Mouse (Mus musculus) Patski (cell line): ENCODE measurements around the gene Dolk. TPM values are rescaled to one million over a fixed set of nuclear protein-coding genes. Genes with fewer than 3 reads are reported as not detected.
A peak's percentile ranks its signal among the peaks of the same experiment; 100 is the strongest.

Experiments used
- ATAC-seq: fragments of 100-300 bp; one replicate; pipeline ENCODE4 v1.8.0; 2021
- CTCF ChIA-PET: fragments of 350-600 bp; sonication (Branson Sonifier 250); formaldehyde crosslinking; loops from one replicate; lab custom pipeline; 2022; ENCODE audit warnings: inconsistent platforms; lab: Charles Lee
- POLR2A ChIA-PET: fragments of 350-600 bp; sonication (Branson Sonifier 250); formaldehyde crosslinking; loops from one replicate; lab custom pipeline; 2022; ENCODE audit warnings: antibody characterized with exemption, inconsistent platforms; lab: Charles Lee
- DNase-seq: peaks from one replicate; pipeline ENCODE4 v3.0.0-alpha.2; 2011; ENCODE audit warnings: low read depth, low spot score
- H3K27me3 ChIP-seq: fragments of 371-371 bp; one replicate; pipeline ENCODE4 v1.5.1; 2021
- CTCF ChIP-seq: fragments of 100-300 bp; IDR thresholded peaks from one replicate; pipeline ENCODE4 v1.5.1; 2021
- in situ Hi-C: fragments of 300-500 bp; cut with MboI; formaldehyde crosslinking; loops from 3 replicates; pipeline ENCODE4 v1.11.1; 2018; ENCODE audit warnings: low pct_unique_long_range_greater_than_20kb, mixed read lengths
- polyA plus RNA-seq: library from polyadenylated mRNA; unstranded; gene quantifications from one replicate; pipeline ENCODE4 v1.2.3, GENCODE M21; 2021

Gene Dolk
- polyA plus RNA-seq, 1 experiment from 2014 or later, result 24.0 TPM

DNA sequence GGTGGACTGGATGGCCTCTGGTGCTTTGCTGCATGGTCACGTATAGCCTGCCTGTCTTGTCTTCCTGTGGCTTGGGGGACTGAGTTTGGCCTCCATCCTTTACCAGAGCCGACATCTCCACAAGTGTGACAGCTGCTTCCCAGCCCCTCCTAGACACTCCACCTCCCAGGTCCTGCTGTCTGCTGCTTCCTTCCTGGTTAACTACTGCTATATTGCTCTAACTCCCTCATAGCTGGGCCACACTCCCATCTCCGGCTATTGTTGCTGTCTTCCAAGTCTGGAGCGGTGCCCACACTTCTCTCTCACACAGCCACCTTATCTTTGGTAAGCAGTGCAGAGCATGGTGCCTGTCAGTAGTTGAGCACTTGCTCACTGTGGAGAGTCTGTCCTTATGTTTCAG is 46.4 kb downstream of the Dolk start:
- ChIA-PET CTCF (interaction anchor here (0.9 kb wide), 1 partner anchor 17 kb away, joined by 3 read pairs; no protein-coding TSS in a partner anchor), POLR2A (interaction anchor here (1.2 kb wide), 1 partner anchor 33 kb away, joined by 3 read pairs; no protein-coding TSS in a partner anchor)
- no peaks in the 10 kb centered on the region for H3K27me3 ChIP-seq
- ATAC-seq (no peak), DNase-seq (no peak)
- no peak for TF ChIP-seq CTCF
- in situ Hi-C loops, result no loop called here

DNA sequence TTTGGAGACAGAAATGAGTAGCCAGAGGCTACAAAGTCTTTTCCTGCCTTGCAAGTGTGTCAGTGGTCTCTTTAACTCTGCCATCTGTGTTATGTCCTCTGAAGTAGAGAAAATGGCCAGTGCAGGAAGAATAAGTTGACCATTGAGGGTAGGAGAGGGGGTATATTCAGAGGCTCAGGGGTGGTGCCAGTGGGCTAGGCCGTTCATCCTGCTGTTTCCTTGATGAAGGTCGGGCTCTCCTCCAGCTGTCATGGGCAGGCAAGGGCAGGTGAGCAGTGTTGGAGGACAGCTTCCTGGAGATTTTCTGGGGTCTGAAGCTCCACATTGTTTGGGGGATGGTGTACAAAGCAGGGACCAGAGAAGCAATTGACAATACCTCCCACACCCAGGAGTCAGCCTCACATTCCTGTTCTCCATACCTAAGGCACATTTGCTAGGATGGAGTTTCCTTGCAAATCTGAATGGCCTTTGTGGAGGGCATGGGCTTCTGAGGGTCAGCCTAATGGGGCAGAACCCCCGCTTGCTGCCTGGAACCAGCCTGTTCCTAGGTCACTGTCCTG is 47.1 kb downstream of the Dolk start:
- in situ Hi-C loops, result no loop called here
- ATAC-seq (no peak), DNase-seq (no peak)
- CTCF ChIA-PET, result interaction anchor here (0.7 to 1.4 kb wide), 2 partner anchors 22 to 33 kb away, joined by 3 to 4 read pairs; partner anchors contain the start of gene Kyat1
- no peak for TF ChIP-seq CTCF
- POLR2A ChIA-PET, result interaction anchor here (0.6 to 1.4 kb wide), 4 partner anchors 11 to 535 kb away, joined by 3 to 4 read pairs (median 4); no protein-coding TSS in a partner anchor
- no peaks in the 10 kb centered on the region for H3K27me3 ChIP-seq

DNA sequence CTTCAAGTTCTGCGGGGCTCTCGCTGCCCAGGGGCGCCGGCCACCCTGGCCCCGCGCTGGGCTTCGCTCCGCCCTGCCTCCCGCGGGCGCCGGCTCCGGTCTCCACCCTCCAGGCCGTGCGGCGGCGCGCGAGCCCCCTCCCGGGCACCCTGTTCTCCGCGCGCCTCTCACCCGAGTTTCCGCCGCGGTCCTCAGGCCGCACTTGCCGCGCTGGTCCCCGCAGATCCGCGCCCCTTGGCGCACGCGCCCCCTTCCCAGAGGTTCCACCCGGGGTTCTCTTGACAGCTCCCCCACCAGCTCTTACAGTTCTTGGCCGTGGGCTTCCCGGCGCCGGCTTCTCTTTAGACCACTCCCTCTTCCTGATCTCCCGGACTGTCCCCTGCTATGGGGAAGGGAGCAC is 48.3 kb downstream of the Dolk start:
- TF ChIP-seq CTCF, result no peak
- in situ Hi-C loops, result no loop called here
- ATAC-seq (peak; percentile 59), DNase-seq (no peak)
- CTCF ChIA-PET, result interaction anchor here (1.0 kb wide), 1 partner anchor 29 kb away, joined by 4 read pairs; no protein-coding TSS in a partner anchor
- no peaks in the 10 kb centered on the region for H3K27me3 ChIP-seq
- POLR2A ChIA-PET, result interaction anchor here (1.2 to 1.4 kb wide), 5 partner anchors 12 to 66 kb away, joined by 3 to 6 read pairs (median 4); partner anchors contain the start of gene Kyat1

DNA sequence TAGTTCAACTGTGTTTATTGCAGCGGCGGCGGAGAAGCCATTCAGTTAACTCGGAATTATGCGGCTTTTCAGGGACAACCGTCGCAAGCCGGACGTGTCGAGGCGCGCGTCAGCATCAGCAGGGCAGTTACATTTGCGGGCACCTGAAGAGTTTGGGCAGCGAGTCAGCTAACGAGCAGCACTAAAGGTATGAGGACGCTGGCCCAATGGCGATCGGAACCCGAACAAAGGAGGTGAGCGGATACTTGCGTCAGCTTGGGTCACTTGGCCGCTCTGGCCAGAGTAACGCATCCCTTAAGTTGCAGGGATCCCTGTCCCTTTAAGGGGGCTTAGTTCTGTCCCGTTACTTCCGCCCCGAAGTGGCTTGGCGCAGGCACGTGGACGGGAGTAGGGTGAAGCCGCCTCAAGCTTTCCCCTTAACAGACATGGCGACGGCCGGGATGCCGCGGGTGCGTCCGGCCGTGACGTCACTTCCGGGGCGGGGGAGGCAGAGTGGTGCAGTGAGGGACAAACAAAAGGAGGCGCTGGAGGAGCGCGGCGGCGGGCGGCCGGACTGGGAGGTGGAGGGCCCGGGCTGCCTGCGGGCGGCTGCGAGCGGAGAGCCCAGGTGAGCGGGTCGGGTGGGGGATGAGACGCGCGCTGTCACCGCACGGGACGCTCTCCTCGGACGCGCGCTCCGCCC is 48.8 kb downstream of the Dolk start, which contains the start of gene Lrrc8a:
TSS of gene Lrrc8a (plus strand) at position 517 of the 682 bp plus-strand sequence.
- ATAC-seq (peak; percentile 80), DNase-seq (peak; percentile 76)
- no peaks in the 10 kb centered on the region for H3K27me3 ChIP-seq
- POLR2A ChIA-PET, result interaction anchor here (0.7 to 1.4 kb wide), 7 partner anchors 10 to 65 kb away, joined by 3 to 6 read pairs (median 4); partner anchors contain the start of gene Kyat1
- in situ Hi-C loops, result no loop called here
- no peak for TF ChIP-seq CTCF
- CTCF ChIA-PET, result interaction anchor here (1.0 to 1.3 kb wide), 2 partner anchors 30 to 74 kb away, joined by 3 to 4 read pairs; no protein-coding TSS in a partner anchor

DNA sequence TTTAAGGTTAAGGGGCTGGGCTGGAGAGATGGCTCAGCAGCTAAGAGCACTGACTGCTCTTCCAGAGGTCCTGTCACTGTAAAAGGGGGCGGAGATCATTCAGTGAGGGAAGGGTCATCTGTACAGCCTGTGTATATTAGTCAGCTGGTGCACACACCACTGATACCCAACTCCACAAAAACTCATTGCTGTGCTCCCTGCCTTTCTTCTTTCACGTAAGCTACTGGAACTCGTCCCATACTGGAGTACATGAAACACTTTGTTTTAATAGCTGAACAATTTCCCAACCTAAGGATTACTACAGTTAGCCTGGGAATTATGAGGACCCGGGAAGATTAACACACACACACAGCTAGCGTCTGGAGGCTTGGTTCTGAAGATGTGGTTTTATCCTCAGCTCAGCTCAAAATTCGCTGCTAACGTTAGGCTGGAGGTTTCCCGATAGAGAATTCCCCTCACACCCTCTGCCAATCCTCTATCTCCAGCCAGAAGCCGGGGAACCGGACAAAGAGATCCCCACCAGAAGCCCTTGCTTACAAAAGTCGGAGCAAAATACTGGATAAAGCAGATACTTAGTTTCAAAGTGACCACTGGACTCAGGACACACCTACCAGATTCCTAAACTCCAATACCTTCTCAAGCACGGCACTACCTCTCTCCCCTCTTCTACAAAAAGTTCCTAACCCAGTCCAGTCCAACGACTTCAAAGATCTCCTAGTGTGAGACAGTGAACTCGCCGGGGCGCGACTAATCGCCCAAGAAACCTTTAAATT is 49.5 kb downstream of the Dolk start:
- CTCF ChIA-PET, result interaction anchor here (1.0 to 1.3 kb wide), 2 partner anchors 30 to 74 kb away, joined by 3 to 4 read pairs; no protein-coding TSS in a partner anchor
- TF ChIP-seq CTCF, result no peak
- POLR2A ChIA-PET, result interaction anchor here (0.7 to 1.3 kb wide), 6 partner anchors 10 to 65 kb away, joined by 3 to 6 read pairs (median 4); partner anchors contain the start of gene Kyat1
- ATAC-seq (no peak), DNase-seq (no peak)
- no peaks in the 10 kb centered on the region for H3K27me3 ChIP-seq
- in situ Hi-C loops, result no loop called here

DNA sequence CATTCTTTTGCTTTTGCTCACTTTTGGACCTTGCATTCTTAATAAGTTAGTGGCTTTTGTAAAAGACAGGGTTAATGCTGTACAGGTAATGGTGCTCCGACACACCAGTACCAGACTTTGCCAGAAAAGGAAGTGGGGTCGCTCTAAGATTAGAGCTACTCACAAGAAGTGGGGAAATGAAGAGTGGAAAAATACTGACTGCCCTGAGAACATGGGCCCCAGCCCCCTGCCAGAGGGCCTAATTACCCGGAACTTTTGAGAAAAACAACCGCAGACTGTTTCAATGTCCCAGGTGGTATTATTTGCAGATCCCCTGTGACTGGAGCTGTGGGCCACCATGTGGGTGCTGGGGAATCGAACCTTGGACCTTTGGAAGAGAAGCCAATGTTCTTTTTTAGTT is 50.5 kb downstream of the Dolk start:
- no peak for TF ChIP-seq CTCF
- no peaks in the 10 kb centered on the region for H3K27me3 ChIP-seq
- ATAC-seq, result no peak
- POLR2A ChIA-PET, result no interaction called here
- CTCF ChIA-PET, result no interaction called here
- in situ Hi-C loops, result no loop called here
- no peak for DNase-seq

Other genes with a start within 250 kb of the Dolk start
- 63.5 TPM for gene Wdr34, start 237.5 kb downstream of the Dolk start, polyA plus RNA-seq
- gene Set, start 229.0 kb downstream of the Dolk start, polyA plus RNA-seq, result 288 TPM
- gene Pkn3, start 208.7 kb downstream of the Dolk start, polyA plus RNA-seq, result 8.2 TPM
- 29.6 TPM for gene Zdhhc12, start 192.7 kb downstream of the Dolk start, polyA plus RNA-seq
- 26.5 TPM for gene Zer1, start 161.7 kb downstream of the Dolk start, polyA plus RNA-seq
- gene Tbc1d13, start 152.6 kb downstream of the Dolk start, polyA plus RNA-seq, result 37.9 TPM
- gene Endog, start 114.8 kb downstream of the Dolk start, polyA plus RNA-seq, result 19.2 TPM
- 31.6 TPM for gene Spout1, start 107.9 kb downstream of the Dolk start, polyA plus RNA-seq
- gene Kyat1, start 80.5 kb downstream of the Dolk start, polyA plus RNA-seq, result 14.8 TPM
- 19.3 TPM for gene Lrrc8a, start 48.6 kb downstream of the Dolk start, polyA plus RNA-seq
- gene Gm28035, start 45.8 kb downstream of the Dolk start, polyA plus RNA-seq, result 2.1 TPM
- gene Phyhd1, start 20.1 kb downstream of the Dolk start, polyA plus RNA-seq, result 22.4 TPM
- not detected for gene Gm28038, start 5.3 kb downstream of the Dolk start, polyA plus RNA-seq
- 36.7 TPM for gene Nup188, start 63 bp upstream of the Dolk start, polyA plus RNA-seq
- 102 TPM for gene Sh3glb2, start 73.0 kb upstream of the Dolk start, polyA plus RNA-seq
- gene Miga2, start 77.9 kb upstream of the Dolk start, polyA plus RNA-seq, result 43.3 TPM
- 15.4 TPM for gene Dolpp1, start 105.9 kb upstream of the Dolk start, polyA plus RNA-seq
- gene Crat, start 129.5 kb upstream of the Dolk start, polyA plus RNA-seq, result 86.1 TPM
- gene Ptpa, start 129.7 kb upstream of the Dolk start, polyA plus RNA-seq, result 165 TPM
- 70.7 TPM for gene Ier5l, start 187.9 kb upstream of the Dolk start, polyA plus RNA-seq